Mouse (Mus musculus) hindbrain, embryonic 16.5 days (tissue): ENCODE measurements at regions not wholly inside any gene's neighbourhood (a gene's known extent, or its start where the extent isn't known, plus 50 kb on each side); places are given as distances from the start of the nearest gene placed in this dataset.

Source experiments
- ATAC-seq: fragments of 200-750 bp; cut with Nextera tagmentation; 2 replicates; pipeline ENCODE4 v1.8.0; 2017; ENCODE audit warnings: moderate TSS enrichment, moderate library complexity
- H3K27ac ChIP-seq: fragments of 300-500 bp; sonication (generic); 2 replicates; pipeline ENCODE4 v1.5.1; 2014; ENCODE audit warnings: low read depth, mild to moderate bottlenecking, control low read depth, low read length, moderate library complexity
- H3K27me3 ChIP-seq: fragments of 300-500 bp; sonication (generic); replicated peaks from 2 replicates; pipeline ENCODE4 v1.6.1; 2014; ENCODE audit warnings: low read length; ENCODE audit not compliant: control insufficient read depth, insufficient read depth
- H3K36me3 ChIP-seq: fragments of 300-500 bp; sonication (generic); 2 replicates; pipeline ENCODE4 v1.6.1; 2014; ENCODE audit warnings: mild to moderate bottlenecking, low read length, moderate library complexity, mixed read lengths; ENCODE audit not compliant: control insufficient read depth, insufficient read depth
- H3K4me1 ChIP-seq: fragments of 300-500 bp; sonication (generic); 2 replicates; pipeline ENCODE4 v1.6.1; 2014; ENCODE audit warnings: low read depth, low read length; ENCODE audit not compliant: control insufficient read depth, insufficient read depth
- H3K4me2 ChIP-seq: fragments of 300-500 bp; sonication (generic); 2 replicates; pipeline ENCODE4 v1.6.1; 2014; ENCODE audit warnings: mild to moderate bottlenecking, low read length, control low read depth, moderate library complexity
- H3K4me3 ChIP-seq: fragments of 300-500 bp; sonication (generic); 2 replicates; pipeline ENCODE4 v1.5.1; 2014; ENCODE audit warnings: mild to moderate bottlenecking, low read length, control low read depth, moderate library complexity
- H3K9ac ChIP-seq: fragments of 300-500 bp; sonication (generic); 2 replicates; pipeline ENCODE4 v1.6.1; 2014; ENCODE audit warnings: low read depth, mild to moderate bottlenecking, control low read depth, low read length, moderate library complexity
- H3K9me3 ChIP-seq: fragments of 300-500 bp; sonication (generic); 2 replicates; pipeline ENCODE4 v1.6.1; 2014; ENCODE audit warnings: mild to moderate bottlenecking, low read length, moderate library complexity; ENCODE audit not compliant: control insufficient read depth
- WGBS: fragments of 180-500 bp; shearing (Covaris S2); extraction: QIAGEN DNeasy Blood & Tissue Kit; methylation state at CpG from one replicate; pipeline ENCODE4 v1.1.7; 2014; 5-methylcytosine and 5-hydroxymethylcytosine counted together

GRCm38 (mm10) chr15:70764045-70764444 lies 3070.3 kb upstream of the Gm6569 start:
- Histone ChIP-seq H3K9ac (no peak overlapping the region), H3K36me3 (no peaks in the 10 kb centered on the region), H3K4me3 (no peak overlapping the region), H3K4me2 (no peak overlapping the region), H3K27me3 (no peaks in the 10 kb centered on the region), H3K9me3 (no peaks in the 10 kb centered on the region), H3K4me1 (no peaks in the 10 kb centered on the region), H3K27ac (no peak overlapping the region)
- ATAC-seq: no peak
- WGBS: 26% methylated on average over 1 of the region's 1 CpGs

GRCm38 (mm10) chr15:70764513-70764912 lies 3069.8 kb upstream of the Gm6569 start:
- Histone ChIP-seq H3K4me1 (no peaks in the 10 kb centered on the region), H3K27me3 (no peaks in the 10 kb centered on the region), H3K27ac (no peak overlapping the region), H3K9me3 (no peaks in the 10 kb centered on the region), H3K36me3 (no peaks in the 10 kb centered on the region), H3K4me2 (no peak overlapping the region), H3K9ac (no peak overlapping the region), H3K4me3 (no peak overlapping the region)
- WGBS: 71% methylated on average over 1 of the region's 1 CpGs
- ATAC-seq: no peak

- Histone ChIP-seq H3K4me3 (no peak overlapping the region), H3K4me1 (no peaks in the 10 kb centered on the region), H3K27me3 (no peaks in the 10 kb centered on the region), H3K36me3 (no peaks in the 10 kb centered on the region), H3K4me2 (no peak overlapping the region), H3K27ac (no peak overlapping the region), H3K9me3 (no peaks in the 10 kb centered on the region), H3K9ac (no peak overlapping the region)
- ATAC-seq: no peak
Measured at GRCm38 (mm10) chr15:70765471-70765870, 3068.9 kb upstream of the Gm6569 start.
